In the genomic region with DNA sequence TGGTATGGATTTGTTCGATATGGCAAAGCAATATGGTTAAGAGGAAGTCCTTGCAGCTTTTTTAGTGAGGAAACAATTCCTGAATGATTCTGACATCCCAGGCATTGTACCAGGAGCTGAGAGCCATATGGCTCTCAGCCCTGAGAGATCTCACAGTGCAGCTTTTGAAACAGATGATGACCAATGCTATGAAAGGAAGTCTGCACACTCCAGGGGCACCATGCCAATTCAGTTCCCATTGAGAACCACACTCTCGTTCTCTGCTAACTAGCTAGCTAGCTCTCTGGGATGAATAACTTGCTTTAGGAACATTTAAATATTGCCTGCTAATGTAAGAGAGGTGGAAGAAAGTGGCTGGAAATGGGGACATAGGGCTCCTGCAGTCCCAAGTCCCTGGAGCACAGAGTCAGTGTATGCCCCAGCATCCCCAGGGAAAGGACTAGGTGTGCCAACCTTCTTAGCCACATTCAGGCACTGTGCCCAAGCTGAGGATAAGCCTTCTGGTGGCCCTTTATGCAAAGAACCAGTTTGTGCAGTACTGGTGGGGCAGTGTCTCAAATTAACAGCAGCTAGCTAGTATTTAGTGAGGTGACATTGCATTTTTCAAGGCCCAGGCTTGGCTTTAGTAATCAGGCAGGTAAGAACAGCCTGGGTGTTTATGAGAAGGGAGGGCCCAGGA, we compare ENCODE assay signal across 11 mouse cellular contexts.
DNase-seq lines count a peak whose midpoint lies in the region; ATAC-seq and TF ChIP-seq lines count a peak whose summit lies in the region.
"Had no signal": no experiment of that assay in that cellular context is flagged by ENCODE, and none has a peak within 500 bp of the region (broad histone marks: within the 10 kb centered on the region; RNA-seq: fewer than 3 reads in every experiment).

No protein-coding gene starts in this region.

- TF ChIP-seq CTCF in forebrain, postnatal 0 days (IDR thresholded peaks at IDR 0.05; ENCODE audit: low read depth), result no peak
- no peak for TF ChIP-seq CTCF in lung, postnatal 0 days (IDR thresholded peaks at IDR 0.05)

- no peak overlapping the region for H3K4me2 ChIP-seq in hindbrain, embryonic 16.5 days (ENCODE audit: low read length)
- no peak overlapping the region for H3K4me2 ChIP-seq in hindbrain, embryonic 14.5 days (replicated peaks)
- no peak overlapping the region for H3K4me2 ChIP-seq in forebrain, postnatal 0 days (ENCODE audit: low read depth)
- no peak overlapping the region for H3K4me2 ChIP-seq in lung, postnatal 0 days (replicated peaks; ENCODE audit: low read depth, low read length)
- H3K4me2 ChIP-seq: embryonic facial prominence, embryonic 15.5 days had no signal

- DNase-seq in hindbrain, embryonic 14.5 days (ENCODE audit: low spot score), result no peak
- peak; percentile 92 for DNase-seq in cerebellum, adult 11-12 months
- DNase-seq in forebrain, postnatal 0 days, result peak; percentile 78
- peak; percentile 53 for DNase-seq in lung, postnatal 0 days (ENCODE audit: low spot score)
- no peak for DNase-seq in urinary bladder, postnatal 10 days (ENCODE audit: low spot score)
- no peak for DNase-seq in T-cell, adult 2 months (ENCODE audit: low spot score)
- no peak for DNase-seq in spleen, postnatal 4 days (ENCODE audit: low spot score in 2 of 2)
- DNase-seq: thymus, postnatal 25 days had no signal

- H3K27ac ChIP-seq in hindbrain, embryonic 16.5 days (ENCODE audit: low read depth, low read length), result no peak overlapping the region
- H3K27ac ChIP-seq in hindbrain, embryonic 14.5 days, result no peak overlapping the region
- no peak overlapping the region for H3K27ac ChIP-seq in forebrain, postnatal 0 days (ENCODE audit: low read depth, low read length)
- no peak overlapping the region for H3K27ac ChIP-seq in lung, postnatal 0 days (ENCODE audit: low read length)
- H3K27ac ChIP-seq: embryonic facial prominence, embryonic 15.5 days had no signal

- peak; percentile 76 for ATAC-seq in hindbrain, embryonic 16.5 days
- no peak for ATAC-seq in hindbrain, embryonic 14.5 days (ENCODE audit: low FRiP score)
- ATAC-seq in forebrain, postnatal 0 days, result peak; percentile 90
- peak; percentile 46; the same call in 1 of the 2 replicates for ATAC-seq in lung, postnatal 0 days
- ATAC-seq: Patski had no signal

- no peak overlapping the region for H3K9ac ChIP-seq in hindbrain, embryonic 16.5 days (ENCODE audit: low read depth, low read length)
- no peak overlapping the region for H3K9ac ChIP-seq in hindbrain, embryonic 14.5 days
- H3K9ac ChIP-seq in forebrain, postnatal 0 days, result no peak overlapping the region
- no peak overlapping the region for H3K9ac ChIP-seq in lung, postnatal 0 days (replicated peaks; ENCODE audit: low read depth)
- H3K9ac ChIP-seq: embryonic facial prominence, embryonic 15.5 days had no signal

- TF ChIP-seq EP300 in lung, postnatal 0 days (IDR thresholded peaks at IDR 0.05), result no peak

- H3K4me3 ChIP-seq in hindbrain, embryonic 16.5 days (ENCODE audit: low read length), result no peak overlapping the region
- no peak overlapping the region for H3K4me3 ChIP-seq in hindbrain, embryonic 14.5 days (replicated peaks; ENCODE audit: low read length)
- no peak overlapping the region for H3K4me3 ChIP-seq in forebrain, postnatal 0 days (ENCODE audit: low read depth, low read length)
- no peak overlapping the region for H3K4me3 ChIP-seq in lung, postnatal 0 days (ENCODE audit: low read depth, low read length)
- H3K4me3 ChIP-seq: embryonic facial prominence, embryonic 15.5 days had no signal

- H3K36me3 ChIP-seq in hindbrain, embryonic 16.5 days (ENCODE audit: control insufficient read depth, insufficient read depth, low read length), result no peaks in the 10 kb centered on the region
- no peaks in the 10 kb centered on the region for H3K36me3 ChIP-seq in hindbrain, embryonic 14.5 days (replicated peaks; ENCODE audit: control insufficient read depth, insufficient read depth)
- no peaks in the 10 kb centered on the region for H3K36me3 ChIP-seq in forebrain, postnatal 0 days (ENCODE audit: insufficient read depth)
- no peaks in the 10 kb centered on the region for H3K36me3 ChIP-seq in lung, postnatal 0 days (ENCODE audit: insufficient read depth, low read length)
- H3K36me3 ChIP-seq: embryonic facial prominence, embryonic 15.5 days had no signal

- no peaks in the 10 kb centered on the region for H3K9me3 ChIP-seq in hindbrain, embryonic 16.5 days (ENCODE audit: control insufficient read depth, low read length)
- H3K9me3 ChIP-seq in hindbrain, embryonic 14.5 days (ENCODE audit: control insufficient read depth, low read length), result no peaks in the 10 kb centered on the region
- H3K9me3 ChIP-seq in forebrain, postnatal 0 days (ENCODE audit: low read length), result no peaks in the 10 kb centered on the region
- no peaks in the 10 kb centered on the region for H3K9me3 ChIP-seq in lung, postnatal 0 days (ENCODE audit: low read length)
- H3K9me3 ChIP-seq: embryonic facial prominence, embryonic 15.5 days had no signal

- H3K27me3 ChIP-seq in hindbrain, embryonic 16.5 days (replicated peaks; ENCODE audit: control insufficient read depth, insufficient read depth, low read length), result no peaks in the 10 kb centered on the region
- no peaks in the 10 kb centered on the region for H3K27me3 ChIP-seq in hindbrain, embryonic 14.5 days (ENCODE audit: control insufficient read depth, insufficient read depth, low read length)
- no peaks in the 10 kb centered on the region for H3K27me3 ChIP-seq in forebrain, postnatal 0 days (ENCODE audit: insufficient read depth, low read length)
- H3K27me3 ChIP-seq in lung, postnatal 0 days (replicated peaks; ENCODE audit: insufficient read depth, low read length), result no peaks in the 10 kb centered on the region
- H3K27me3 ChIP-seq: embryonic facial prominence, embryonic 15.5 days; Patski had no signal

- H3K4me1 ChIP-seq in hindbrain, embryonic 16.5 days (ENCODE audit: control insufficient read depth, insufficient read depth, low read depth, low read length), result no peaks in the 10 kb centered on the region; the same call in 1 of the 2 replicates
- H3K4me1 ChIP-seq in hindbrain, embryonic 14.5 days (replicated peaks; ENCODE audit: control insufficient read depth, insufficient read depth, low read length), result no peaks in the 10 kb centered on the region
- no peaks in the 10 kb centered on the region for H3K4me1 ChIP-seq in forebrain, postnatal 0 days (ENCODE audit: insufficient read depth)
- no peaks in the 10 kb centered on the region for H3K4me1 ChIP-seq in lung, postnatal 0 days (ENCODE audit: insufficient read depth, low read depth, low read length)
- H3K4me1 ChIP-seq: embryonic facial prominence, embryonic 15.5 days had no signal

- WGBS in hindbrain, embryonic 16.5 days, result 64% methylated on average over 2 of the region's 2 CpGs
- 67% methylated on average over 2 of the region's 2 CpGs for WGBS in hindbrain, embryonic 14.5 days
- 28% methylated on average over 2 of the region's 2 CpGs for WGBS in forebrain, postnatal 0 days
- 42% methylated on average over 2 of the region's 2 CpGs for WGBS in lung, postnatal 0 days

Comparison
In these comparisons a context has a peak if more than half of its experiments do, and no peak if none do; other contexts are left out.
1. DNase-seq: peak in cerebellum, adult 11-12 months (single experiment), forebrain, postnatal 0 days (single experiment) and lung, postnatal 0 days (single experiment); none in hindbrain, embryonic 14.5 days (single experiment), urinary bladder, postnatal 10 days (single experiment), T-cell, adult 2 months (single experiment) and spleen, postnatal 4 days (0 of 2).